Mouse (Mus musculus) lung, adult 2 months (tissue): Measurements from ENCODE around the gene Lrba.

Source experiments
- CTCF ChIP-seq: fragments of 200-500 bp; IDR thresholded peaks from 2 replicates; pipeline ENCODE4 v1.5.1; 2011; ENCODE audit warnings: mild to moderate bottlenecking, low read length, control low read depth; ENCODE audit not compliant: insufficient read depth
- POLR2A ChIP-seq: fragments of 200-500 bp; IDR thresholded peaks from 2 replicates; pipeline ENCODE4 v1.6.1; 2011; ENCODE audit warnings: low read depth, mild to moderate bottlenecking, control low read depth, low read length, borderline replicate concordance; ENCODE audit errors: extremely low read depth

- no peak for TF ChIP-seq CTCF
- TF ChIP-seq POLR2A, result no peak
Measured at GRCm38 (mm10) chr3:86698947-86699346, 474.5 kb downstream of the Lrba start.
